ENCODE assay signal across 7 mouse cellular contexts in genomic region chr1:46769318-46769717, GRCm38 (mm10).
DNase-seq lines count a peak whose midpoint lies in the region; ATAC-seq and TF ChIP-seq lines count a peak whose summit lies in the region.
"Not testable (repeated sequence)": the region's sequence is repeated elsewhere in the genome, so short reads cannot be mapped to it uniquely, and the experiment has no call there.

No protein-coding gene starts in this region.

- H3K36me3 ChIP-seq in ES-E14 (ENCODE audit: control insufficient read depth, insufficient read depth, low read length, poor library complexity, severe bottlenecking); embryonic facial prominence, embryonic 14.5 days (ENCODE audit: control insufficient read depth, insufficient read depth, low read length); kidney, postnatal 0 days (ENCODE audit: insufficient read depth, low read length); lung, embryonic 14.5 days (ENCODE audit: insufficient read depth); midbrain, embryonic 14.5 days (ENCODE audit: control insufficient read depth, insufficient read depth, low read length): not testable (repeated sequence)

- H3K27me3 ChIP-seq in embryonic facial prominence, embryonic 14.5 days (replicated peaks; ENCODE audit: control insufficient read depth, insufficient read depth, low read length); kidney, postnatal 0 days (ENCODE audit: insufficient read depth, low read length); lung, embryonic 14.5 days (ENCODE audit: insufficient read depth, low read length); midbrain, embryonic 14.5 days (ENCODE audit: control insufficient read depth, insufficient read depth, low read length): not testable (repeated sequence)

- not testable (repeated sequence) for H3K4me2 ChIP-seq in embryonic facial prominence, embryonic 14.5 days (ENCODE audit: low read depth, low read length); kidney, postnatal 0 days (ENCODE audit: low read length); lung, embryonic 14.5 days; midbrain, embryonic 14.5 days (ENCODE audit: low read length)

- peak; percentile 65 for ATAC-seq in common myeloid progenitor, adult 5-6 weeks (replicated peaks; ENCODE audit: low read depth, poor library complexity, severe bottlenecking)
- ATAC-seq in embryonic facial prominence, embryonic 14.5 days (ENCODE audit: low read depth); kidney, postnatal 0 days (replicated peaks; ENCODE audit: low FRiP score, low read depth); lung, embryonic 14.5 days (ENCODE audit: insufficient read depth); midbrain, embryonic 14.5 days (ENCODE audit: low FRiP score, low TSS enrichment): not testable (repeated sequence)

- in situ Hi-C loops in ES-E14 (cut with MboI; ENCODE audit: low sequenced_read_pairs in 2 of 2, unreplicated experiment in 2 of 2) = not testable (repeated sequence)

- H3K4me3 ChIP-seq in ES-E14 (ENCODE audit: insufficient read depth in 1 of 2, low read depth in 1 of 2, low read length in 2 of 2, poor library complexity in 1 of 2, severe bottlenecking in 1 of 2); embryonic facial prominence, embryonic 14.5 days (ENCODE audit: low read depth, low read length); kidney, postnatal 0 days (replicated peaks; ENCODE audit: low read depth, low read length); lung, embryonic 14.5 days (ENCODE audit: low read depth, low read length); midbrain, embryonic 14.5 days (replicated peaks; ENCODE audit: low read depth, low read length): not testable (repeated sequence)

- not testable (repeated sequence) for H3K27ac ChIP-seq in ES-E14 (ENCODE audit: insufficient read depth, low read depth, low read length, poor library complexity, severe bottlenecking); embryonic facial prominence, embryonic 14.5 days (replicated peaks; ENCODE audit: low read depth, low read length); kidney, postnatal 0 days; lung, embryonic 14.5 days (ENCODE audit: low read depth); midbrain, embryonic 14.5 days (replicated peaks; ENCODE audit: low read depth, low read length)

- not testable (repeated sequence) for H3K9me3 ChIP-seq in ES-E14 (ENCODE audit: control insufficient read depth, insufficient read depth, low read depth, low read length); embryonic facial prominence, embryonic 14.5 days (ENCODE audit: control insufficient read depth, low read length); kidney, postnatal 0 days (replicated peaks; ENCODE audit: low read length); lung, embryonic 14.5 days (ENCODE audit: low read depth, low read length); midbrain, embryonic 14.5 days (ENCODE audit: control insufficient read depth, low read length)

- peak; percentile 30; the same call in 1 of the 2 replicates for TF ChIP-seq CTCF in kidney, postnatal 0 days (IDR thresholded peaks at IDR 0.05; ENCODE audit: low read depth)
- TF ChIP-seq CTCF in lung, embryonic 14.5 days (IDR thresholded peaks at IDR 0.05; ENCODE audit: low read depth) = not testable (repeated sequence)

- DNase-seq in A20 (ENCODE audit: low read depth, low spot score) (peak; percentile 55), ES-E14 (ENCODE audit: low read depth, low spot score) (peak; percentile 8)
- DNase-seq in embryonic facial prominence, embryonic 14.5 days (ENCODE audit: low spot score) = peak; percentile 4
- not testable (repeated sequence) for DNase-seq in kidney, postnatal 0 days (ENCODE audit: low spot score)
- peak; percentile 9 for DNase-seq in lung, embryonic 14.5 days
- peak; percentile 5 for DNase-seq in midbrain, embryonic 14.5 days

- not testable (repeated sequence) for H3K4me1 ChIP-seq in ES-E14 (ENCODE audit: control insufficient read depth in 2 of 2, insufficient read depth in 2 of 2, low read length in 2 of 2, poor library complexity in 1 of 2); embryonic facial prominence, embryonic 14.5 days (ENCODE audit: control insufficient read depth, insufficient read depth, low read length); kidney, postnatal 0 days (replicated peaks; ENCODE audit: insufficient read depth, low read length); lung, embryonic 14.5 days (ENCODE audit: insufficient read depth); midbrain, embryonic 14.5 days (ENCODE audit: control insufficient read depth, insufficient read depth, low read length)

- not testable (repeated sequence) for H3K9ac ChIP-seq in ES-E14 (ENCODE audit: insufficient read depth, low read depth, low read length, poor library complexity, severe bottlenecking); embryonic facial prominence, embryonic 14.5 days (ENCODE audit: low read depth, low read length); kidney, postnatal 0 days (ENCODE audit: low read depth, low read length); lung, embryonic 14.5 days; midbrain, embryonic 14.5 days (replicated peaks; ENCODE audit: low read length)
